Mouse (Mus musculus): ENCODE results near the gene Kcns1.

DNA sequence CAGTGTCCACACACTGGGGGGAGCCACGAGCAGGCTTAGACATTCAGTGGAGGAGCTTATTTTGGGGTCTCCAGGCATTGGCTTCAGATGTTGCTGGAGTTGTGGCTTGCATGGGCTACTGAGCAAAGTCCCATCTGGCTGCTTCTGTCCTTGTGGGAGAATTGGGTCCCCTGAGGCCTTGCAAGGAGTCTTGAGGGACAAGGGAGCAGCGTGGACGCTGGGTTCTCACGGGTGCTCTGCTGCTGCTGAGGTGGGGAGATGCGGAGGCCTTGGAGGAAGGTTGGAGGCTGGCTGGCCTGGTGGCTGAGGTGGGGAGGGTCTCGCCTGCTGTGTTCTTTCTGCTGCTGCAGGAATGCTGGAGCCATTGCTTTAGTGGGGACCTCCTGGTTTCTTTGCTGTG, 56.9 kb downstream of the Kcns1 start:
- TF ChIP-seq CTCF (IDR thresholded peaks at IDR 0.05; ENCODE audit: low read depth) (no peak), EP300 (optimal IDR thresholded peaks at IDR 0.05) (no peak)

Data from stomach, postnatal 0 days (tissue).